Mouse (Mus musculus): ENCODE measurements around the gene Lmo1. TPM values are rescaled to one million over a fixed set of nuclear protein-coding genes. Genes with fewer than 3 reads are reported as not detected.
A peak's percentile ranks its signal among the peaks of the same experiment; 100 is the strongest.

The Lmo1 gene
- polyA plus RNA-seq, 1 experiment from 2014 or later: 35.6 TPM

DNA sequence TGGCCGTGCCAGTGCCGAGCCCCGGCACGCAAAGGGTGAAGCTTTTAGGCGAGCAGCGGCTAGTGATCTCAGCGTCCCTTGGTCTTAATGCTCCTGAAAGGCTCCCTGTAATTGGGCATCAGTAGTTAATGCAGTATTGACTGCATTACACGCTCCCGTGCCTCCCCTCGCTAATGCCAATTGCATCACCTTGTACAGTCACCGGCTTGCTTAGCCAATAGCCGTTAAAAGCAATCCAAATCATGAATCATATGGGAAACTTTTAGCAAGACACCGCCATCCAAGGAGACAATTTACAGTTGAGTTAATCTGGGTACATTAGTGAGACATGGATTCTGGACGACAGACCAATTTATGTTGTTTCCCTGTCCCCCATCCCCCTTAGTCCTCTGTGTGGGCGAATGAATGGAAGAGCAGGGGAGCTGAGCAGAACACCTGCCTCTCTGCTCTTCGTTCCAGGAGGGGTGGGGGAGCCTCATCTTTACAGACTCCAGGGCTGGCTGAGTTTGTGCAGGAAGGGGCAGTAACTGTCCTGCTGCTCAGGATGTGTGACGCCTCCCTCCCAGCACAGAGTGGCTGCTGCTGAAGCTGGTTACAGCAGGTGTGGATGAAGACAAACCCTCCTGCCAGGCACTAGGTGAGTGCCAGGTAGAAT is 8.9 kb downstream of the Lmo1 start:
- no peaks in the 10 kb centered on the region for H3K36me3 ChIP-seq (ENCODE audit: control insufficient read depth, insufficient read depth, low read length)
- H3K4me1 ChIP-seq (ENCODE audit: control insufficient read depth, insufficient read depth, low read depth, low read length): peaks cover 16% of the 10 kb centered on the region
- H3K9ac ChIP-seq (ENCODE audit: low read depth, low read length): 0 out of 2 replicates have a peak overlapping the region, but pooled peaks have one; percentile 10
- no peak overlapping the region for H3K27ac ChIP-seq (ENCODE audit: low read depth, low read length)
- no peaks in the 10 kb centered on the region for H3K27me3 ChIP-seq (replicated peaks; ENCODE audit: control insufficient read depth, insufficient read depth, low read length)
- WGBS: 53% methylated on average over 17 of the region's 17 CpGs
- no peaks in the 10 kb centered on the region for H3K9me3 ChIP-seq (ENCODE audit: control insufficient read depth, low read length)
- H3K4me2 ChIP-seq (ENCODE audit: low read length): peak overlapping the region; percentile 27
- peak; percentile 21 for ATAC-seq
- no peak overlapping the region for H3K4me3 ChIP-seq (ENCODE audit: low read length)

DNA sequence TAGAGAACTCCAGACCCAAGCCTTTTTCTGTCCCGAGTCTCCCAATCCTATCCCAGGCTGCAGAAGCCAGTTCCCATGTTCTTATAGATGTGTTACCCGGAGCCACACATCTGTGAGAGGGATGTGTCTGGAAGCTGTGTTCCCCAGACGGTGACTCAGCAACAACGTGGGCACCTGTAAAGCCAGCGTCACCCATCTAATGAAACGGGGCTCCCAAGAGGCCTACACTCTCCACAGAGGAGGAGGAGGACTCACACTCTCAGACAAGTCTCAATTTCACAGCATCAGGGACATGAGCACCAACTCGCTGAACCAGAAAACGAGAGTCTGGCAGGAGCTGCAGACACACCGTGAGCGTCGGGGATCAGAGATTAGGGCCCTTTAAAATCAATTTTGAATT is 20.7 kb downstream of the Lmo1 start:
- no peak overlapping the region for H3K4me3 ChIP-seq (ENCODE audit: low read length)
- H3K9ac ChIP-seq (ENCODE audit: low read depth, low read length): no peak overlapping the region
- H3K4me2 ChIP-seq (ENCODE audit: low read length): no peak overlapping the region
- H3K9me3 ChIP-seq (ENCODE audit: control insufficient read depth, low read length): no peaks in the 10 kb centered on the region
- H3K4me1 ChIP-seq (ENCODE audit: control insufficient read depth, insufficient read depth, low read depth, low read length): peaks cover 8% of the 10 kb centered on the region
- no peak for ATAC-seq
- no peaks in the 10 kb centered on the region; the same call in 1 of the 2 replicates for H3K27me3 ChIP-seq (replicated peaks; ENCODE audit: control insufficient read depth, insufficient read depth, low read length)
- H3K27ac ChIP-seq (ENCODE audit: low read depth, low read length): no peak overlapping the region
- no peaks in the 10 kb centered on the region for H3K36me3 ChIP-seq (ENCODE audit: control insufficient read depth, insufficient read depth, low read length)
- 48% methylated on average over 11 of the region's 11 CpGs for WGBS

GRCm38 (mm10) chr7:109153538-109153937 is 21.5 kb downstream of the Lmo1 start:
- WGBS: 57% methylated on average over 5 of the region's 5 CpGs
- peaks cover 8% of the 10 kb centered on the region for H3K4me1 ChIP-seq (ENCODE audit: control insufficient read depth, insufficient read depth, low read depth, low read length)
- H3K36me3 ChIP-seq (ENCODE audit: control insufficient read depth, insufficient read depth, low read length): no peaks in the 10 kb centered on the region
- no peak overlapping the region for H3K9ac ChIP-seq (ENCODE audit: low read depth, low read length)
- no peak overlapping the region for H3K4me2 ChIP-seq (ENCODE audit: low read length)
- H3K27ac ChIP-seq (ENCODE audit: low read depth, low read length): no peak overlapping the region
- ATAC-seq: no peak; the same call in 1 of the 2 replicates
- H3K27me3 ChIP-seq (replicated peaks; ENCODE audit: control insufficient read depth, insufficient read depth, low read length): no peaks in the 10 kb centered on the region; the same call in 1 of the 2 replicates
- H3K4me3 ChIP-seq (ENCODE audit: low read length): no peak overlapping the region
- H3K9me3 ChIP-seq (ENCODE audit: control insufficient read depth, low read length): no peaks in the 10 kb centered on the region

DNA sequence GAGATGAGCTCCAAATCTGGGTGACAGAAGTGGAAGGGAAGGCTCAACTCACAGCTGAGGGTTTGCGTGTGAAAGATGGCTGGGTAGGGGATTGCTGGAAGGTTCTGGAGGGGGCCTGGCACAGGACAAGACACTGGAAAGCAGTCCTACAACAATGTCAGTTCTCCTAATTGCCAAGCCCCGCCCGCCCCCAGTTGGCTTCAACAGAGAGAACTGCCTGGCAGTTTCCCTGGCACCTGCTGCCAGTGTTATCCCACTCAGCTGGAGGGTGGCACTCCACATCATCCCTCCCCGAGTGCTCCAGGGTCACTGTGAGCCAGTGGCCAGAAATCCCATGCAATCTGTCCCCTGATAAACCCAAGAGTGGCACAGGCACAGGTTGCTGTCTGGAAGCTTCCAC is 23.9 kb downstream of the Lmo1 start:
- no peak overlapping the region for H3K27ac ChIP-seq (ENCODE audit: low read depth, low read length)
- WGBS: 68% methylated on average over 4 of the region's 4 CpGs
- H3K4me1 ChIP-seq (ENCODE audit: control insufficient read depth, insufficient read depth, low read depth, low read length): peaks cover 8% of the 10 kb centered on the region
- no peak overlapping the region for H3K4me3 ChIP-seq (ENCODE audit: low read length)
- no peaks in the 10 kb centered on the region; the same call in 1 of the 2 replicates for H3K27me3 ChIP-seq (replicated peaks; ENCODE audit: control insufficient read depth, insufficient read depth, low read length)
- no peaks in the 10 kb centered on the region for H3K36me3 ChIP-seq (ENCODE audit: control insufficient read depth, insufficient read depth, low read length)
- H3K4me2 ChIP-seq (ENCODE audit: low read length): no peak overlapping the region
- ATAC-seq: no peak; the same call in 1 of the 2 replicates
- H3K9me3 ChIP-seq (ENCODE audit: control insufficient read depth, low read length): no peaks in the 10 kb centered on the region
- H3K9ac ChIP-seq (ENCODE audit: low read depth, low read length): no peak overlapping the region

GRCm38 (mm10) chr7:109145211-109145610 is 29.8 kb downstream of the Lmo1 start:
- ATAC-seq: 0 out of 2 replicates have a peak, but pooled peaks have one; percentile 1
- Histone ChIP-seq H3K4me3 (ENCODE audit: low read length) (no peak overlapping the region), H3K27ac (ENCODE audit: low read depth, low read length) (no peak overlapping the region), H3K36me3 (ENCODE audit: control insufficient read depth, insufficient read depth, low read length) (no peaks in the 10 kb centered on the region), H3K4me1 (ENCODE audit: control insufficient read depth, insufficient read depth, low read depth, low read length) (peaks cover 15% of the 10 kb centered on the region), H3K9ac (ENCODE audit: low read depth, low read length) (no peak overlapping the region), H3K4me2 (ENCODE audit: low read length) (no peak overlapping the region), H3K27me3 (replicated peaks; ENCODE audit: control insufficient read depth, insufficient read depth, low read length) (peaks cover 4% of the 10 kb centered on the region; the same call in 1 of the 2 replicates), H3K9me3 (ENCODE audit: control insufficient read depth, low read length) (no peaks in the 10 kb centered on the region)
- 45% methylated on average over 8 of the region's 8 CpGs for WGBS

DNA sequence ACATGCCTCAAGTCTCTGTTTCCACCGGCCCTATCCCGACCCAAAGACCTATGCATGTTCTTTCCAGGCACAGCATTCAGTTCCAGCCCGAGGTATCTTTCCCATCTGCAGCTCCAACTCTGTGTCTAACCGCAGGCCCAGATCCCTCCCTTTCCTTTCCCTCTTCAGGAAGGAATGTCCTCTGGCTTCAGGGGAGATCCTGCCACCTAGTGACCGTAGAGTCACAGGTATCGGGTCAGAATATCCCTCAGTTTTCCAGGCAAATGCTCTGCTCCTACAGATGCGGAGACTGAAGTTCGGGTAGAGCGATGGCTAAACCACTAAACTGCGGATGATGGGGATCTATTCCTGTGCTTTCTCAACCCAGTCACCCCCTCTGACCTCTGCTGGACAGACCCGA is 30.3 kb downstream of the Lmo1 start:
- Histone ChIP-seq H3K4me3 (ENCODE audit: low read length) (no peak overlapping the region), H3K4me2 (ENCODE audit: low read length) (no peak overlapping the region), H3K27me3 (replicated peaks; ENCODE audit: control insufficient read depth, insufficient read depth, low read length) (peaks cover 4% of the 10 kb centered on the region; the same call in 1 of the 2 replicates), H3K9ac (ENCODE audit: low read depth, low read length) (no peak overlapping the region), H3K27ac (ENCODE audit: low read depth, low read length) (no peak overlapping the region), H3K36me3 (ENCODE audit: control insufficient read depth, insufficient read depth, low read length) (no peaks in the 10 kb centered on the region), H3K4me1 (ENCODE audit: control insufficient read depth, insufficient read depth, low read depth, low read length) (peaks cover 15% of the 10 kb centered on the region), H3K9me3 (ENCODE audit: control insufficient read depth, low read length) (no peaks in the 10 kb centered on the region)
- no peak for ATAC-seq
- WGBS: 58% methylated on average over 11 of the region's 11 CpGs

- Histone ChIP-seq H3K9ac (ENCODE audit: low read depth, low read length) (no peak overlapping the region), H3K4me2 (ENCODE audit: low read length) (no peak overlapping the region), H3K4me3 (ENCODE audit: low read length) (no peak overlapping the region), H3K9me3 (ENCODE audit: control insufficient read depth, low read length) (no peaks in the 10 kb centered on the region), H3K27me3 (replicated peaks; ENCODE audit: control insufficient read depth, insufficient read depth, low read length) (peaks cover 4% of the 10 kb centered on the region; the same call in 1 of the 2 replicates), H3K36me3 (ENCODE audit: control insufficient read depth, insufficient read depth, low read length) (no peaks in the 10 kb centered on the region), H3K4me1 (ENCODE audit: control insufficient read depth, insufficient read depth, low read depth, low read length) (peaks cover 15% of the 10 kb centered on the region), H3K27ac (ENCODE audit: low read depth, low read length) (no peak overlapping the region)
- 31% methylated on average over 2 of the region's 2 CpGs for WGBS
- ATAC-seq: 0 out of 2 replicates have a peak, but pooled peaks have one; percentile 29
These were observed 32.4 kb downstream of the Lmo1 start for GRCm38 (mm10) chr7:109142564-109142963.

DNA sequence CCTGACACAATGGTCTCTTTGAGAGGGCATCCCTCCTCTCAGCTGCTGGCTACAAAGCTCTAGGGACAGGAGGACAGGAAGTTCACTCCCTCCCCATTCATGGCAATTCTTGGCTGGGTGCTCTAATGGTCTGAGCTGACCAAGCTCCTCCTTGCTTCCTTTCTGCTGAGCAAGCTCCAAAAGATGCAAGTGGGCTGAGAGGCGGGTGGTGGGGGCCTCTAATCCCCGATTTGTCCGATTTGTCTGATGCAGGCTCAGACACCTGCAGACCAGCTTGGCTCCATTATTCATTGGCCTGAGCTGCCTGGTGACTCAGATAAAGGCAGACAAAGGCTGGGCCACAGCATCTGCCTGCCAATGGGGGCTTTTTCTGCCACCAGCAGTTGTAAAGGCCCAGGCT is 33.3 kb downstream of the Lmo1 start:
- Histone ChIP-seq H3K4me3 (ENCODE audit: low read length) (no peak overlapping the region), H3K27me3 (replicated peaks; ENCODE audit: control insufficient read depth, insufficient read depth, low read length) (peaks cover 4% of the 10 kb centered on the region; the same call in 1 of the 2 replicates), H3K27ac (ENCODE audit: low read depth, low read length) (no peak overlapping the region), H3K9ac (ENCODE audit: low read depth, low read length) (no peak overlapping the region), H3K36me3 (ENCODE audit: control insufficient read depth, insufficient read depth, low read length) (no peaks in the 10 kb centered on the region), H3K4me1 (ENCODE audit: control insufficient read depth, insufficient read depth, low read depth, low read length) (peaks cover 15% of the 10 kb centered on the region), H3K9me3 (ENCODE audit: control insufficient read depth, low read length) (no peaks in the 10 kb centered on the region), H3K4me2 (ENCODE audit: low read length) (no peak overlapping the region)
- 40% methylated on average over 3 of the region's 3 CpGs for WGBS
- peak; percentile 19; the same call in 1 of the 2 replicates for ATAC-seq

DNA sequence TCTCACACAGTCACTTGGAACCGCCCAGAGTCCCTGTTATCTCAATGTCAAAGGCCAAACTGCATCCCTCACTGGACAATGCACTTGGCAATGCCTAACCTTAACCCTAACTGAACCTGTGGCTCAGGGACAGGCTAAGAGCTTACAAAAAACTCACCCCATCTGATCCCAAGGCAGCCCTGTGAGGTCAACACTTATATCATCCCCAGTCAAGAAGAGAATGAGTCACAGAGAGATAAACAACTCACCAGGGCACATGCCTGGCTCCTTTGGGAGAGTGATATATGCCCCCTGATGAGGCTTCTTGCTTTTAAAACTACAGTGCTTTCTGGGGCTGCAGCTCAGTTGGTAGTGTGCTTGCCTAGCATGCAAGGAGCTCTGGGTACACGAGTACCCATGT is 34.0 kb downstream of the Lmo1 start:
- no peaks in the 10 kb centered on the region for H3K9me3 ChIP-seq (ENCODE audit: control insufficient read depth, low read length)
- no peak for ATAC-seq
- H3K36me3 ChIP-seq (ENCODE audit: control insufficient read depth, insufficient read depth, low read length): no peaks in the 10 kb centered on the region
- no peak overlapping the region for H3K9ac ChIP-seq (ENCODE audit: low read depth, low read length)
- H3K27me3 ChIP-seq (replicated peaks; ENCODE audit: control insufficient read depth, insufficient read depth, low read length): peaks cover 4% of the 10 kb centered on the region; the same call in 1 of the 2 replicates
- H3K4me1 ChIP-seq (ENCODE audit: control insufficient read depth, insufficient read depth, low read depth, low read length): peaks cover 15% of the 10 kb centered on the region
- H3K27ac ChIP-seq (ENCODE audit: low read depth, low read length): no peak overlapping the region
- WGBS: 64% methylated on average over 2 of the region's 2 CpGs
- H3K4me3 ChIP-seq (ENCODE audit: low read length): no peak overlapping the region
- no peak overlapping the region for H3K4me2 ChIP-seq (ENCODE audit: low read length)

All from hindbrain, embryonic 16.5 days (tissue).